Mouse (Mus musculus): ENCODE measurements at regions not wholly inside any gene's neighbourhood (a gene's known extent, or its start where the extent isn't known, plus 50 kb on each side); places are given as distances from the start of the nearest gene placed in this dataset.

- DNase-seq: peak; percentile 32
These were observed 639.1 kb upstream of the 4921530L21Rik start for GRCm38 (mm10) chr14:95241946-95242345.

- DNase-seq: no peak
These were observed 632.2 kb upstream of the 4921530L21Rik start for GRCm38 (mm10) chr14:95248859-95249258.

GRCm38 (mm10) chr14:95256110-95256509, 624.9 kb upstream of the 4921530L21Rik start:
- DNase-seq: no peak

- DNase-seq: no peak
These were observed 599.6 kb upstream of the 4921530L21Rik start for GRCm38 (mm10) chr14:95281431-95281830.

- DNase-seq: no peak
These were observed 599.0 kb upstream of the 4921530L21Rik start for GRCm38 (mm10) chr14:95282016-95282415.

- DNase-seq: no peak
These were observed 566.7 kb upstream of the 4921530L21Rik start for GRCm38 (mm10) chr14:95314134-95314924.

GRCm38 (mm10) chr14:95356968-95357367, 524.1 kb upstream of the 4921530L21Rik start:
- DNase-seq: peak; percentile 11
